Mouse (Mus musculus): ENCODE measurements at regions not wholly inside any gene's neighbourhood (a gene's known extent, or its start where the extent isn't known, plus 50 kb on each side); places are given as distances from the start of the nearest gene placed in this dataset.
A peak's percentile ranks its signal among the peaks of the same experiment; 100 is the strongest.

DNA sequence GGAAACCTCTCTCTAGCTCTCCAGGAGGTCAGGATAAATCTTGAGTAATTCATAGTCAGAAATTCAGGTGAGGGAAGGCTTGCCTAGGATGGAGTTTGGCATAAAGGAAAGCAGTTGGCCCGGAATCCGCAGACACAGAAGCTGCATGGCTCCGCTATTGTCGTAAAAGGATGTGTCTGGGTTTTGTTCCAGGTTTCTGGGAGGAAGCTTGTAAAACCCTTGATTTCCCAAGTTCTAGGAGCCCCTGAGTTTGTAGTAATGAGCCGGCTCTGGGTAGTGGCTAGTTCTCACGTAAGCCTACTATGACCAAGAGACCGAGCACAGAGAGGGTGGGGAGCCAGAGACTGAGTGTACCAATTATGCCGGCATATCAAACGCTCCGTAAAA lies 52.7 kb upstream of the Gm21915 start:
- DNase-seq = no peak

DNA sequence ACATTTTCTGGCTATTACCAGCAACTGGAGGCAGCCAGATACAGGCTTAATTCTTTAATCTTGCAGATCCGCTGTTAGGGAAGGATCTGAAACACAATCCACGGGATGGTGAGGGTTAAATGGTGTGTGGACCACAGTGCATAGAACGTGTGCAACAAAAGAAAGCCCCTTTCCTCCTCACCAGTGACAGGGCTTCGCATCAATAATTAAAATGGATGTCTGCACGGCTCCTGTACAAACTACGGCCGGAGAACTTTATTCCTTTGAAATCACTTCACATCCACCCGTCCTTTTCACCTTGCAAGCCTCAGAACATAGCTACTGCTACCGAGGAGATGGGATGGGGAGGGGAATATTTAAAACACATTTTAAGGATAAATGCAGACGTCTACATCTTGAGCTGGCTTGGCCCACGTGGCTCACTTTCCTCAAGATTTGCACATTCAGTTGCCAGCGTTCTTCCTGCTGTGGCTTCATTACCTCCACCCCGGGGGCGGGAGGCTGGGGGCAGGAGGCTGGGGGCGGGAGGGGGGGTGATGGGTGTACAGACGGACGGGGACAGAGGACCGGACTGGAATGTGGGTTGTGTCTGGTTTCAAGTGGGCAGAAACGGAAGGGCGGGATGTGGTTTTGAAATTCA lies 53.3 kb upstream of the Gm21915 start:
- no peak for DNase-seq

DNA sequence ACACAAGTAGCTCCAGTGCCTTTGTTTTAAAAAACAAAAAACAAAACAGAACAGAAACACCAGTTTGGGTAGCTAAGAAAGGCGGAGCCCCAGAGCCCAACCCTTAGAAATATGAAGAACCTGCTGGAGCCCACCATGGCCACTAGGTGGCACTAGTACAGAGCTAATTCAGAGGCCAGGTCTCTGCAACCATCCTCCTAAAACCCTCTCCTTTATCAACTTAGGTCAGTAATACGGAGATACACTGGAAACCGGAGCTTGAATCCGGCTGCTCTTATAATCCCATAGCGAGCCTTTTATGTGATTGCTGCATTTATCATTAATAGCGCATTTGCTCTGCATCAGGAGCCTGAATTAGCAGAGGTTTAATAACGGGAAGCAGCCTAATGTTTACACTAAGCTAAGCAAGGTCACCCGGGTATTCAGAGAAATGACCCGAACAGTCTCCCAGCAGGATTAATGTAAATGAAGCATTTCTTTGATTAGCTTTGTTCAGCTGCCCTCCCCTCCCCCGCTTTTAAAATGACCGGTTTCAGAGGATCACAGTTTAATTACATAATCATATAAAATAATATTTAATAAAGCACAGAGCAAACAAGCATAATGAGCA lies 53.9 kb upstream of the Gm21915 start:
- DNase-seq = peak; percentile 57

DNA sequence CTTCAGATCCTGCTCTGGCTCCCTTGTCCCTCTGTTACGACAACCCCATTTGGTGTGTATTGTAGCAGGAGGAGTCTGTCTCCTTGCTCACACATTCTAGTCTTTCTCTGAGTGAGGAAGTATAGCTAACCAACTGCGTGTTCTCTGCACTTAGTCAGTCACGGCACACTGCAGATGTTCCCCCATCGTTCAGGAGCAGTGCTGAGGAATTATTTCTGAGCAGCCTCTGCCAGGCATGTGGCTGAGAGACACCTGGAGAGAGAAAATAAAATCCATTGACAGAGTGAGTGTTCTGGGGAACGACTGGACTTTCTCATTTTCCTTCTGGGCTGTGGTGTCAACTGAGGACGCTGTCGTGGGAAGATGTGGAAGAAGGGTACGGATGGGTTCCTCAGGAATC lies 54.5 kb upstream of the Gm21915 start:
- DNase-seq = no peak

DNA sequence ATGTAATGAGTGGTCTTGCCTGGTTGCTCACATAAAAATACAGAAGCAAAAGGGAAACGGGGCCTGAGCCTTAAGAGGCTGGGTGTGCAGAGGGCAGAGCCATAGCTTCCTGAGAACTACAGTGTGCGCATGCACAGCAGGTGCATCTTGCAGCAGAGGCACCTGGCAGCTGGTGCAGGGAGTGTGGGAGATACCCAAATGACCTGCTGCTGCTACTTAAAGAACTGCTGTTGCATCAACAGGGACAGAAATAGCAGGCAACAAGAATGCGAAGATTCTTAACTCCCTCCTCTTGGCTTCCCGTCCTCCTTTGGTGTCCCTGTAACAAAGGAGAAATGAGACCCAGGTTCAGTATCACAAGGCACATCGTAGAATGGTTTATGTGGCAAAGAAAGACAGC lies 56.3 kb upstream of the Gm21915 start:
- DNase-seq = no peak

DNA sequence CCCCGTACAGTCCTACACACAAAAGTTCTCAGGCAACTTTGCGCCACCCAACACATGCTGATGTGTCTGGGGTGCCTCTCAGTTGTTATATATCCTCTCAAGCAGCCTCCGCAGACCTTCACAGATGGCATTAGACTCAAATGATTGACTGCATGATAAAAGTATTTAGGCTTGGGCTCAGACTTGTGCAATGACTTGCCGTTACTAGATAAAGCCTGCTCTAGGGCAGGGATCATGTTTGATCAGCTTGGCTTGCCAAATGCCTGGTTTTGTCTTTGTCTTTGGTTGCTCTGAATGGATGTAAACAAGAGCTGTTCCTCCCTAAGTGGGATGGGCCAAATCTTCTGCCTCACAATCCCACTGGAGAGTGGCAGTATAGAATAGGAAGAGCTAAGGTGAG lies 57.2 kb upstream of the Gm21915 start:
- DNase-seq = no peak

DNA sequence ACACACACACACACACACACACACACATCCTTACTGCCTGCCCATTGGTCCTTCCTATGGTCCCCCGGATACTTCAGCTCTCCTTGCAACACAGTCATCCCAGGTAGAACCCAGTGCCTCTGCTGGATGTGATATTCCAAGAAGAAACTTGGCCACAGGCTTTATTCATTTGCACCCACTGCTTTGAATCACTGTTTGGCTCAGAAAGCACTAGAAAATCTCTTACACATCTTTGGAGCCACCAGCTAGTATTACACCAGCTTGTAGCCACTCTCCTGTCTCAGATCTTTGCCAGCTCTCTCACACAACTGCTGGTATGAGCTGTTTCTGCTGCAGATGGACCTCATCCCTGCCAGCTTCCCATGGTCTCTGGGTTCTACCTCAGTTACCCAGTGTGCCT lies 57.7 kb upstream of the Gm21915 start:
- no peak for DNase-seq

DNA sequence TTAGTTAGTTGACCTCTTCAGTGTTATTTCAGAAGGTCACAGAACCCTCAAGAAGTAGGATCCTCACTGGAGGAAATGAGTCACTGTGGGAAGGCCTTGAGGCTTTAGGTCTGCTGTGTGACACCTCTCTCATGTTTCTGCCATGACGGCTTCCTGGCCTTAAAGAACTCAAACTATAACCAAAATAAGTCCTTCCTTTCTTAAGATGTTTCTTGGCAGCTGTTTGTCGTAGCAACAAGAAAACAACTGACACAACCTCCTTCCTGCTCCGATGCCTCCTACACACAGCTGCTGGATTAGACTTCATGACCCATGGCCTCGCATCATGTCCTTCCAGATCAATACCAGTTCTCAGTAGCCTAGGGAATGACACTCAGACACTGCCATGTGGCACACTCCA lies 58.1 kb upstream of the Gm21915 start:
- DNase-seq = no peak

DNA sequence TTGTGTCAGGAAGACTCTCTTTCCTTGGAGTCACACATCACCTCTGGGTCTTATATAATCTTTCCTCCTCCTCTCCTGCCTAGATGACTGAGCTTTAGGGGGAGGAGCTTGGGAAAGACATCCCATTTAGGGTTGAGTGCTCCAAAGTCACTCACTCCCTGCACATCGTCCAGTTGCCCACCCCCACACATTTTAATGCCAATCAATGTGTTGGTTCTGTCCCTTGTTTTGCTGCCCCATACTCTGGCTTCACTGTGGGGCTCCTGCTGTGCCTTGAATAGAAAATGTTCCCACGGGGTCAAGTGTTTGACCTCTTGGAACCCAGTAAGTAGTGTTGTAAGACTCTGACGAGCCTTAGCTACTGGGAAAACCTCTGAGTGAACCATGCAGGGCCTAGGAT lies 58.8 kb upstream of the Gm21915 start:
- DNase-seq = no peak

DNA sequence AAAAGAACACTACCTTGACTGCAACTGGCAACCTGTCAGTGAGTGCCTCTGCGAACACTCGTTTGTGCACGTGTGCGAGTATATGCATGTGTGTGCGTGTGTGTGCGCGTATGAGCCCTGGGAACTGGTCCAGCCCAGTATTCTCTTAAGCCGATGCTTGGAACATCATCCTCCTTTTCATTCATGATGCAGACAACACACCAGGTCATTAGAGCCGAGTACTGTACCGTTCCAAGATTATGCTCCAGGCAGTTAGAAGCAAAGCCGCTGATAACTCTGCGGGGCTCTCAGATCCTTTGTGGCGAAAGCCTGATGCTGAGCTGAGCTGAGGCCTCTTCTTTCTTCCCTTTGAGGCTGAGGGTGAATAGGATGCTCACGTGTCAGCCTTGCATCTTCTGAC lies 61.8 kb upstream of the Gm21915 start:
- no peak for DNase-seq

DNA sequence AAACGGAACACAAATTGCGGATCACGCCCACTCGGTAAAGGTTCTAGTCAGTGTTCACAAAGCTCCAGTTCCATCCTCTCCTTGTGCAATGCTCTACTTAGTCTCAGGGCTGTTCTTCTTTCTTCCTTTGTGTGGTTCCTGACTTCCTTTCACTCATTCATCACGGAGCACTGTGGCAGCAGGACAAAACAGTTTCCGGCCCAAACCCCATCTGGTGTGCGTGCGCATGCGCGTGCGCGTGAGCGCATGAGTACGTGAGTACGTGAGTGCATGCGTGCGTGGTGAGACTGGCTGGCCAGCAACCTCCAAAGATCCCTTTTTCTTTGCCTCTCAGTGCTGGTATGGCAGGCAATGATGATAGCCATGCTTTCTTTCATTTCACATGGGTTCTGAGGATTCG lies 62.5 kb upstream of the Gm21915 start:
- no peak for DNase-seq

DNA sequence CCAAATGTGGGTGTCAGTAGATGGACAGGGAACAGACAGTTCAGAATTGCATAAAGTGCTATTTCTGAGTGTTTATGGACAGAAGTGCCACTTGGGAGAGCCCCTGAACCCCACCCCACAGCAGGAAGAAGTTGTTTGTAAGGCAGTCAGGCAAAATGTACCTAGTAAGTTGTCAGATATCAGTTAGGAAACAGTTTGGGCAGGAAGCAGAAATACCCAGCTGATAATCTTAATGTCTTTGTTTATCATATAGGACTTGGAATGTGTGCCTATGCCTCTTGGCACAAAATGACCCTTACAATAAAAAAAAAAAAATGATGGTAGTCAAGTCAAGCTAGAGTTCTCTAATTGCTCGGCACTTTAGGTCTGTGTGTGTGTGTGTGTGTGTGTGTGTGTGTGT lies 66.9 kb upstream of the Gm21915 start:
- DNase-seq = no peak

DNA sequence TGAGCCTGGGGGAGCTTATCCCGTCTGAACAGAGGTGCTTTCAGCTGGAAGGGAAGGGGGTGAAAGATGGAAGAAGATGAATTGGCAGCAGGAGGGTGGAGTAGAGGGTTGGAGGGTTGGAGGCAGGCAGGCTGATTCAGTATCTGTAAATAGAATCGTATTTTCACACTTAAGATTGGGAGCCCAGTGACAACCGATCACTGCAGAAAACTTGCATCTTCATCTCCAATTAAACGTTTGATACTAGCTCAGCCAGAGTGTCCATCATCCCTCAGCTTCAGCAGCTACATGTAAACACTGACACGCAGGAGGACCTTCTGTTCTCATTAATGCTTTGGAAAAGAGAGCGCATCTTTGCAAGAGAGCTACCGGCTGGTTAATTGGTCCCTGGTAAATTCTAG lies 67.2 kb upstream of the Gramd1b start:
- DNase-seq = no peak

DNA sequence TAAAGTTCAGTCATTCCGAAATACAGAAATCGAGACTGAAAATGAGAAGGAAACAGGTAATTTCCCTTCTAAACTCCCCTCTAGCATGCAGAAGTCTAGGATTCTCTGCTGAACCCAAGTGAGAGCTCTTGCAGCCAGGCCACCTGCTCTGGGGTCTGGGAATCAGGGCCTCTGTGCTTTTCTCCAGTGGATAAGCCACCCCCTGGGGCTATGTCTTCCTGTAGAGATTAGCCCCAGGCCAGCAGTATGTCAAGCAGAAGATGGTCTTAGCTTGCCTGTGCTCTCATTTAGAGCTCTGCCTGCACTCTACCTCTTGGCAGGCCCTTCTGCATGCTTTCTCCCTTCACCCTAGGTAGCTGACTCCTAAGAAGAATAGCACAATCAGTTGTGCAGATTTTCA lies 56.2 kb upstream of the Gramd1b start:
- DNase-seq = no peak

DNA sequence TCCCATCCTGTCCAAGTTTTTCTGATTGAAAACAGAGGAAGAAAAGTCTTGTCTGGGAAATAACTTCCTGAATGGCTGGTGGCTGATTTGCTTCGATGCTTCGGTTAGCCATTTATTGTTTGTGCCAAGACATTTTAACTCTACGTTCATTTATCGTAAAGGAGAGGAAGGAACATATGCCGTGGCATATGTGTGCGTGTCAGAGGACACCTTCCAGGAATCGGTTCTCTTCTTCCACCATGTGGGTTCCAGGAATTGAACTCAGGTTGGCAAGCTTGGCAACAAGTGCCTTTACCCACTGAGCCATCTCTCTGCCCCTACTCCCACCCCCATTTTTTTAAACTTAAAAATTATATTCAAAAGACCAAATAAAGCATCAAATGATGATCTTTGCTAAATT lies 55.4 kb upstream of the Gramd1b start:
- DNase-seq = no peak

DNA sequence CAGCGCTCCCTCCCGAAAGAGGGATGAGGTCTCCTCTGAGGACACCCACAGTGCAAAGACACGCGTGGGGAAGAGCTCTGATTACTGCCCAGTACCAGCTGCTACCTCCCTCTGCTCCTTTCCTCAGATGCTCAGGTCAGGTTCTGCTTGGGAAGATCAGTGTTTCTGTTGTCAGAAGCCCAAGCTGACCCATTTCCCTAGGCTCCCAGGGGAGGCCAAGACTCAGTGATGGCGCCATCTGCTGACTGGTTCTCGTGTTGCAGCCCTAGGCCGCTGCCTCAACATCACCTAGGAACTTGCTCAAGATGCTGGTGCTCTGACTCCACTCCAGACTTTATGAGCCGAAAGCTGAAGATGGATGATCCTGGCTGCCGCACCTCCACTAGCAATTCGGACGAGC lies 52.4 kb upstream of the Gramd1b start:
- DNase-seq = peak; percentile 48

DNA sequence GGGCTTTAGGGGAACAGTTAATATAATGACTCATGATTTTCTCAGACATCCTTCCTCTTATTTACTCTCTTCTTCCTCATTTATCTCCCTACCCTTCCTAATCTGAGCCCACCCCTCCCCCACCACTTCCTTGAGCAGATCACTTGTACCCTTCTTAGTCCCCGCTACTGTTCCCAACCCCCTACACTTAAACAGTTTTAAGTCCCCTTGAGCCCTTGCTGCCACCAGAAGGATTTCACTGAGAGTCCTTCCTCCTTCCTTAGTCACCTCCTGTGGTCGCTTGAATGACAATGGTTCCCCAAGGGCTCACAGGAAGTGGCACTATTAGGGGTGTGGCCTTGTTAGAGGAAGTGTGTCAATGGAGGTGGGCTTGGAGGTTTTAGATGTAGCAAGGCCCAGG lies 50.7 kb upstream of the Gramd1b start:
- DNase-seq = peak; percentile 36

Data from liver (tissue).